Mouse (Mus musculus) MEL-GATA-1-ER (cell line): ENCODE data around the gene Anxa11.
"Not testable (repeated sequence)": the region's sequence is repeated elsewhere in the genome, so short reads cannot be mapped to it uniquely, and the experiment has no call there.

Source experiments
- DNase-seq: peaks from one replicate; pipeline ENCODE4 v3.0.0-alpha.2; 2012; ENCODE audit warnings: low read depth; ENCODE audit errors: extremely low read depth

Anxa11 gene

GRCm38 (mm10) chr14:25840961-25841360, 995 bp upstream of the Anxa11 start:
- DNase-seq, result no peak

GRCm38 (mm10) chr14:25841579-25841978, 377 bp upstream of the Anxa11 start:
- no peak for DNase-seq

DNA sequence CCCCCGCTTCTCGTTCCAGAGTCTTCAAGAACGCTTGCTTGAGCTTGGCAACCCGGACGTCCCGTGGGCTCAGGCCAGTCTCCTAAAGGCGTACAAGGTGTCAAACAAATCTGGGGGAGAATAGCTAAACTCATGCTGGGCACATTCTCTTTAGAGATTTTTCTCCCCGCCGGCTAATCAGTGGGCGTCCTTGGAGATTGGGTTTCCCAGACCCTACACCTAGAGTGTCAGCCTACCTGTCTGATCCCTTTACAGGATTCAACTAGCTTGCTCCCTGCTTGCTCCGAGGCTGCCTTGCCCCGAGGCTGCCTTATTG, 690 bp downstream of the Anxa11 start:
- no peak for DNase-seq

DNA sequence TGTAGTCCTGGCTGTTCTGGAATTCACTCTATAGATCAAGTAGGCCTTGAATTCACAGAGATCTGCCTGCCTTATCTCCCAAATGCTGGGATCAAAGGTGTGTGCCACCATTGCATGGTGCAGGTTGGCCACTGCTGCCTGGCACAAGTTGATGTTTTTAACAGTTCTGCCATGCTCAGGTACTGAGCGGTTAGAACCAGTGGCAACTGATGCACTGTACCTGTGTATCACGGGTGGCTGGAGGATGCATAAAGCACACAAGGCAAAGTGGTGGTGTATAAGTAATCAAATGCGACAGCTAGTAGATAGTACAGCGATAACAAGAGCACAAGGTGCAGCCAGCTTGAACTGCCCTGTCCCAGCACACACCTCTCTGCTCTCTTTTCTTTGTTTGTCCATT, 2.4 kb downstream of the Anxa11 start:
- no peak for DNase-seq

GRCm38 (mm10) chr14:25845832-25846383, 4.0 kb downstream of the Anxa11 start:
- no peak for DNase-seq

- DNase-seq, result no peak
These were observed 4.6 kb downstream of the Anxa11 start for GRCm38 (mm10) chr14:25846516-25846915.

DNA sequence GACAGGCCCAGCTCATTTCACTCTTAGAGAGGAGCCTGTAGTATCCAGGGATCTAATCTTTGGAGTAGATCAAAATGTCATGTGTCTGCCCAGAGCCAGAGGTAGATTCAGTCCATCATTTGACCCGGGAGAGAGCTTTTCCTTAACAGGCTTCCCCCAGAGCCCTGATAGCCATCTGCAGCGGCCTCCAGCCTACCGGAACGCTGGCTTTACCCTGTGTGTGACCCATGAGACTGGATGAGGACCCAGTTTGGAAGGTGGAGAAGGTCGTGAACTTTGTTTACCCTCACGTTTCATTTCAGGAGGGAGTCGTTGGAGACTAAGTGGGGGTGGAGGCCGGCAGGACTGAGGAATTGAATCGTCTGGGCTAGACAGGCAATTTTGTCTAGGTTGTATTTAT, 5.7 kb downstream of the Anxa11 start:
- DNase-seq, result no peak

DNA sequence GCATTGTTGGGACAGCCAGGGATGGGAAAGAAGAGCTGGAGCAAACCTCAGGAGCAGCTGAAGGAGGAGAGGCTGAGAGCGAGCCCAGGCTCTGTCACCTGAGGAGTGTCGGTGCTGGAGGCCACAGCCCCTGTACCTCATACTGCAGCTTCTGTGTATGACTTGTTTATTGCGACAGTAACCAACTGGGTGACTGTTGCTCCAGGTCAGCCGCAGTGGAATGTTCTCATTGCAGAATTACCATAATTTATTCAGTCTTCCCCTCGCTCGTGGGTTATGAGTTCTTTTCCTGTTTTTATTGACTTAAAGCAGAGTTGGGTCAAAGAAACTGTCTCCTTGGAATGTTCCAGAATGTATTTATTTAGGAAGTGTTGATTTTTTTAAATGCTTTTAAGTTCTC, 6.3 kb downstream of the Anxa11 start:
- DNase-seq, result no peak

DNA sequence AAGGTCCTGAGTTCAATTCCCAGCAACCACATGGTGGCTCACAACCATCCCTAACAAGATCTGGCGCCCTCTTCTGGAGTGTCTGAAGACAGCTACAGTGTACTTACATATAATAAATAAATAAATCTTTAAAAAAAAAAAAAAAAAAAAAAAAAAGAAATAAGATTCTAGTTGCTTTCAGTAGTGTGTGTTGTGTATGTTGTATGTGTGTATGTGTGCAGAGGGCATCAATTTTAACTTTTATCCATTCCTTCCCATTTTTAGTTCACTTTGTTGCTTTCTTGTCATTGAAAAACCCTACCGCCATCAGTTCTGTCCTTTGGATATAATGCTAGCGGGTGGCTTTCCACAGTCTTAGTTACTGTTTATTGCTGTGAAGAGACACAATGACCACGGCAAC, 6.8 kb downstream of the Anxa11 start:
- not testable (repeated sequence) for DNase-seq

DNA sequence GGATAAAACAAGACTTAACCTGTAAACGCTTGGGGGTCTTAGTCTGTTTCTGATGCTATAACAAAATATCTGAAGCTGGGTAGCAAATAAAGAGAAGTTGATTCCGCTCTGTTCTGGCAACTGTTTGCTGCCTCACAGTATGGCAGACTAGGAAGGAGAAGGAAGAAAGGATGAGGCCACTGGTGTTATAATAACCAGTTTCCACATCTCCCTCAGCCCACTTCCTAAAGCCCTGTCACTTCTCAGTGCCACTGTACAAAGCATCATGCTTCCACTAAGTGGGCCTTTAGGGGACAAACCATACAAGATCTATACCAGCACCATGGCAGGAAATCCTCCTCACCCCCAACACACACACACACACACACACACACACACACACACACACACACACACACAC, 8.5 kb downstream of the Anxa11 start:
- DNase-seq, result no peak

DNA sequence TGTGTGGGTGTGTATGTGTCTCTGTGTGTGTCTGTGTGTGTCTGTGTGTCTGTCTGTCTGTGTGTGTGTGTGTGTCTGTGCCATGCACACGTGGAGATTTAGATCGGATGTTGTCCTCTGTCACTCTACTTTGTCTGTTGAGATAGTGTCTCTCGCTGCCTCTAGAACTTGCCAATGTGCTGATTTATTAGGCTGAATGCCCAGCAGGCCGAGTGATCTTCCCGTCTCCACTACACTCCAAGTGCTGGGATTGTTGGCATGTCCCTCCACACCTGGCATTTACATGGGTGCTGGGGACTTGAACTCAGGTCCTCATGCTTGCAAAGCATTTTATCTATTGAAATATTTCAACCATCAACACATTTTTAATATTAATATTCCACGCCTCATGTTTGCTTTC, 9.2 kb downstream of the Anxa11 start:
- no peak for DNase-seq

DNA sequence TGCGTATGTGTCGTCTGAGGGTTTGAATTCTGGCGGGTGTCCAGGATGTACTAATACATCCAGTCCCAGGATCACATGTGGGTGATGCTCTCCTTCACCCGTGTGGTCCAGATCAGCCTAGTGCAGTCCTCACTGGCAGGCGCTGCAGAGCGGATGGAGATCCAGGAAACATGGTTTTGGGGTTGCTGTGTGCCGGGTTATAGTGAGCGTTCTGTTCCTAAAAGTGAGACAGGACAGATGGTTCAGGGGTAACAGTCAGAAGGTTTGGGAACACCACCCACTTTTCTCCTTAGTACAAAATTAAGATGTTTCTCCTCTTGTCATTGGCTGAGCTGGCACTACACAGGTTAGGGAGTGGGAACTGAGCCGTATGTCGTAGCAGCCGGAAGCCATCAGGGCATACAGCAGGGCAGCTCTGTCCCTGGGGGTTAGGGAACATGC, 10.2 kb downstream of the Anxa11 start:
- DNase-seq, result no peak

- no peak for DNase-seq
These were observed 11.3 kb downstream of the Anxa11 start for GRCm38 (mm10) chr14:25853295-25853694.

DNA sequence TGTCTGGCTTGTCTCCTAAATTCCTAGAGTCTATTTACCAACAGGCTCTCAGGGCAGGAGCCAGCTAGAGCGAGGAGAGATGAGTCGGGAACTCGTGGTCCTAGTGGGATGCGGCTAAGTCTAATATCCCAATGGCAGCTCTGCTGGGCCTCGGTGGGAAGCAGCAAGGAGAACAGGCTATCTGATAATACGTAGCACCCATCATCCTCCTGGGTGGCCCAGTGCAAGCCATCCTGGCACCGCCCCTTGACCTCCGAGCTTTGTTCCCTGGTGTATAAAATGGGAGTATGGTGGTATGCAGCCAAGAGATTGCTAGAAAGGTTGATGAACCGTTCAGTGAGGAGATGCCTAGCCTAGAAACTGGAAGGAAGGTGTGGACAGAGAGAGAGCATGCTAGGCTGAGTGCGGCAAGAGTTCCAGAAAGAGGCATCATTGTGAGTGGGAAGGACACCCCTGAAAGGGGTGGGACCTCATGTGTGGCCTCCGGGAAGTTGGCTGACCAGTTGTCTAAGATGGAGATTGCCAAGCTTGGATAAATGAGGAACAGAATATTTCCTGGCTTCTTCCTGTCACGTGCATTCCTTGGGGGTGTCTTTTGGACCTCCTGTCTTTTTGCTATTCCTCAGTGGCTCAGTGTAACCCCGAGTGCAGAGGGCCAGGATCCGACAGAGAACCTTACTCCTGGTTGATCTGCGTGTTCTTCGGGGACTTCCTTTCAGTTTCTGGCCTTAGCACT, 11.9 kb downstream of the Anxa11 start:
- DNase-seq, result no peak

DNA sequence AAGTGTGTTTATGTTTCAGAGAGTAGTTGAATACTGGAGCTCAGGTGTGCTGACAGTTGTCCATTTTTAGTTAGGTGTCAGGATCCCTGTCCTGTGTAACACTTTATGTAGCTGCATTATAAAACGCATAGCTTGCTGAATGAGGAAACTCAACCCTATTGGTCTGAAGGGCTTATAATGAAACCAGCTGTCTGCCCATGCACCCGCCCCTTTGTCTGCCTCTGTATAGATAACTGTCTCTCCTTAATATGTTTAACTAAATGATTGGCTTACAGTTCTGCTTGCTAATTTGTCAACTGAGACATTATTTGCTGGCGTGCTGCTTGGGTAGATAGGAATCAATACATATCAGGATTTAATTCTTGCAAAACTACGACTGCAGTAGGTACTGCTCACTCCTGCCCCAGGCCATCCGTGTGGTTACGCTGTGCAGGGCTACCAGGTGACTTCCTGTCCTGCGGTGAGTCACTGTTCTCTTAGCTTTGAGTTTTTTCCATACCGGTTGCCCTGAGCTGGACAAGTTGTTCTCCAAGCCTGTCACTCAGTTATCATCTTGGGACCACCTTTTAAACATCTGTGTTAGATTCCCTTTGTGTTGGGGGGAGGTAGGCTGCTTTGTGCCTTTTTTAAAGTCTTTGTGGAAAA, 13.4 kb downstream of the Anxa11 start:
- peak; percentile 49 for DNase-seq

DNA sequence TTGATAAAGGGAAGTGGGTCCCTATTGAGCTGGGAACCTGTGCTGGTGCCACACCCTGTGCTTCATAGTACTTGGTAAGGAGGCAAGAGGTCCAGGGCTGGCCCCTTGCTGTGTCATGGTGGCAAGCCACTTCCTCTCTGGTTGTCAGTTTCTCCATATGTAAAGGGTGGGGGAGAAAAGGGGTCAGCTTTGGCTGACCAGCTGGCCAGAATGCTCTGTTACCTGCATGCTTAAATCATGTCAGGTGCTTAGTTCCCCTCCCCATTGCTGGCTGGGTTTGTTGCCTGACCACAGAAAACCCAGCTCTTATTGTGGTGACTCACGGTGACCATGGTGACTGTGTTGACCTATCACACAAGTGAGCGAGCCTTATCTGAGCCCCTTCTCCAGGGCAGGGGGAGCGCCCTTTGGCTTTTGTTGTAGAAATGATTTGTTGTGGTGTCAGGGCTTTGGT, 15.2 kb downstream of the Anxa11 start:
- no peak for DNase-seq

DNA sequence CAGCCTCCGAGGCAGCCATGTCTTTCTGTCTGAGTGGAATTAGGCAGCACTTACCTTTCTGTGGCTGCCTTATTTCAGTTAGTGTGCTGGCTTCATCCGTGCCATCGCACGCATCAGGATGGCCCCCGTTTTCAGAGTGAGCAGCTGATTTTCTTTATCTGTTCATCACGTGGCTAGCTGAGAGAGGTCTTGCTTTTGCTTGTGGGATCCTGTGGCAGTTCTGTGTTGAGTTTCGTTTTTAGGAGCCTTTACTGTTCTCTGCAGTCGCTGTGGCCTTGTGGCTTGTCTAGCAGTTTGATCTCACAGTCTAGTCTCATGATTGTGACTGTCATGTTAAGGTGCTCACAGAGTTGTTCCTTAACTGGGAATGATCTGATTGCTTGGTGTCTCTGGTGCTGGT, 16.0 kb downstream of the Anxa11 start:
- no peak for DNase-seq

DNA sequence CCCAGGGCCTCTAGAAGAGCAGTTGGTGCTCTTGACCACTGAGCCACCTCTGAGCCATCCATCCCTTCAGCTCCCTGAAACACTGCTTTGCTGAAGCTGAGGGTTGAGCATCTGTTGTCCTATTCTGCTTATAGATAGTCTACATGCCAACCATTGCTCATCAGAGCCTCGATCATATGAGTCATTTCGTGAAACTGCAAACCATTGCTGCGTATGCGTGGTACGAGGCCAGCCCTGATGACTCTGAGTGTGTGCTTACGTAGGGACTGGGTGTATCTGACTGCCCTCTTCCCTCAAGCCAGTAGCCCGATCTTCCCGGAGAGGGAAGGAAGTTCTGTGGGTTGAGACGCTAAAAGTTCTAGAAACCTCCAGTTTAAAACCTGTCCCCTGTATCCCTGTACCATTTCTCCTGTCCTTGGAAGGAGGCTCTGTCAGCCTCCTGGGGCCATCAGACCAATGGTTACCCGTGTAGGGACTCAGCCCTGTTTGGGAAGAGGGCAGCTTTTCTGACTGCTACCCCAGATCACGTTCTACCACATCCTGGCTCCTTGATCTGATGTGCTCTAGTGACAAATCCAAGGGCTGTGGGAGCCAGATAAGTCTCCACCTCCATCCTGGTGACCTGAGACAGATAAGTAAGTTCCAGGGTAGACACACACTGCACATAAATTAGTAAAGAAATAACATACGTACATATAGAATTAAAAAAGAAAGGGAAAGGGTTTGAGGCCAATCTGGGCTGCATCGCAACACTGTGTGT, 20.0 kb downstream of the Anxa11 start:
- peak; percentile 58 for DNase-seq

GRCm38 (mm10) chr14:25863721-25864120, 21.8 kb downstream of the Anxa11 start:
- no peak for DNase-seq

- DNase-seq, result no peak
These were observed 23.3 kb downstream of the Anxa11 start for GRCm38 (mm10) chr14:25865251-25865650.

DNA sequence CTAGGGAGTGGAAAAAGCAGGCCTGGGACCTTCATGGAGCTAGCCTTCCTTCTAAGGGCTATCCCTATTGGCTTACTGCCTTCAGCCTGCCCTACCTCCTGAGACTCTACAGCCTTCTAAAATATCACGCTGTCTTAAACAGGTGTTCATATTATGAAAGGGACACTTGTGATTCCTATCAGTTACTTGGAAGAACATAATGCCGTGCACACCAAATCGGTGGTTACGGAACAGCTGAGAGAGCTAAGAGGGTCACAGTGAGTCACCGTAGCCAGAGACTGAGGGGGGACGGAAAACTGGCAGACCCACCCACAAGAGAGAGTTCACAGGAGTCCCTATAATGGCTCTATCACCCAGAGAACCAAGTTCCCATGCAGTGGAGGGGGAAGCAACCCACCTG, 24.4 kb downstream of the Anxa11 start:
- no peak for DNase-seq

DNA sequence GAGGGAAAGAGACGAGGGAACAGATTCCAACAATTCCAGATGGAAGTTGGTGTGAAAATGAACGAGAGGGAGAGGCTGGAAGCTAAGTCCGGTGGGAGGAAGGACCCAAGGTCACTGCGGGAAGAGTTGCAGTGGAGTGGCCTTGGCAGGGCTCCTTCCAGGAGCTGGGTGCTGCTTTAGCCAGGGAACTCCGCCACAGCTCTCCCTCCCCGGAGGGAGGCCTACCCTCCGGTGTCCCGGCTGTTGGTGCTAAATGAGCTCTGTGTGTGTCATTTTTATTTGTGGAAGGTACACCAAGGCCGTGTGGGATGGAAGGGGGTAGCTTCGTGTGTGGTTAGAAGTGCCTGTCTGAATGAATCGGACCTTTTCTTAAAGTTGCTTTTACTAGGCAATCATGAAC, 24.9 kb downstream of the Anxa11 start:
- no peak for DNase-seq
